Mouse (Mus musculus): ENCODE measurements at regions not wholly inside any gene's neighbourhood (a gene's known extent, or its start where the extent isn't known, plus 50 kb on each side); places are given as distances from the start of the nearest gene placed in this dataset.

DNA sequence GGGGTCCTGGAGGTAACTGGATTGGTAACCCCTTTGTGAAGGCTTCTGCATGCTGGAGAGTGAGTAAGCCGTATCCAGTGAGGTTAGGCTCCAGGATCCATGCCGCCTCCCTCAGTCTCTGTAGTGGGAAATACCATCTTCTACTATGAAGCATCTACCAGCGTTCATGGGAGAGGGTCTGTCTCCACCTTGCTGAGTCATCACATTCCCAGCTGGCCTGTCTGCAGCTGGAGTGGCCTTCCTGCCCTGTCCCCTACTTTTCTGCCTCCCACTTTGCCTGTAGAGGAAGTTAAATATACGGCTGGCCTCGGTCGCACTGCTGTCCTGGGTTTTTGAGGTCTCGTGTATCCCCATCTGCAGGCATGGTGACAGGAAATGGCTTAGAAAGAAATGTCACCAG is 78.0 kb upstream of the Sec14l1 start:
- no peak for DNase-seq (ENCODE audit: extremely low spot score, low spot score)

DNA sequence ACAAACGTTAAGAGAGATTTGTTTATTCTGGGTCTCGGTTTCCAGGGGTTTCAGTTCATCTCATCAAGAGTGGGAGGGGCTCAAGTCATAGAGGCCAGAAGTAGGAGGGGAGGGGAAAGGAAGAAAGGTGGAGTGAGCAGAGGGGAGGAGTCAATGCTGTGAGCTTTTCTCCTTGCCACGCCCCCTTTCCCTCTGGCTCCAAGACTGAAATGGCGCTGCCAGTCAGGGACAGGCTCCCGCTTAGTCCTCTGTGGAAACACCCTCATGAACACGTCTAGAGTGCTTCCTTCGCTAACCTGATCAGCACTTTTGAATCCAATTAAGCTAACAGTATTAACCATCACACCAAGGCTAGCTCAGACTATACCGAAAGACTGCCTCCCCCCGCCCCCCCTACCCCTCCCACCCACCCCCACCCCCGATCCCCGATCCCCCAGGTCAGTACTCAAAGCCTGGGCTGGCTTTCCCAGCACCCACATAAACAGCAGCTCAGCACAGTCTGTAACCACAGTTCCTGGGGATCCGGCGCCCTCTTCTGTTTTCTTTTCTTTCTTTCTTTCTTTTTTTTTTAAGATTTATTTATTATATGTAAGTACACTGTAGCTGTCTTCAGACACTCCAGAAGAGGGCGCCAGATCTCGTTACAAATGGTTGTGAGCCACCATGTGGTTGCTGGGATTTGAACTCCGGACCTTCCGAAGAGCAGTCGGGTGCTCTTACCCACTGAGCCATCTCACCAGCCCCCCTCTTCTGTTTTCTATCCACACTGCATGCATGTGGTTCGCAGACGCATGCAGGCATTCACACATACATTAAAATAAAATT is 76.5 kb upstream of the Sec14l1 start:
- DNase-seq (ENCODE audit: extremely low spot score, low spot score) = no peak

DNA sequence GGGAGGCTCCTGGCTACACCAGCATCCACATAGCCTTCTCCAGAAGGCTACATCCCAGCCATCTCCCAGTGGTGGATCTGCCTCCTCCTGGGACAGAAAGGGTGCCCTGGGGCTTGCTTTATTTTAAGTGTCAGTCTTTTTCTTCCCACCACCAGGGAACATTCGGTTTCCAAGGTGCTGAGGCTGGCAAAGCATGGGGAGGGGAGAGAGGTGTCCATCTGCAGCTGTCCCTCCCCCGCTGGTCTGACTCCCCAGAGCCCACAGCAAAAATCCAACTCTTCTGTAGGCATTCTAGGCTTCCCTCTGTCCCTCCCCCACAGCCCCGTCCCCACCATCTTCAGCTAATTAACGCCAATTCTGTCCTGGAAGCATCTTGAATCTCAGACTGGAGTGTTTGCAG is 74.1 kb upstream of the Sec14l1 start:
- DNase-seq (ENCODE audit: extremely low spot score, low spot score) = no peak

DNA sequence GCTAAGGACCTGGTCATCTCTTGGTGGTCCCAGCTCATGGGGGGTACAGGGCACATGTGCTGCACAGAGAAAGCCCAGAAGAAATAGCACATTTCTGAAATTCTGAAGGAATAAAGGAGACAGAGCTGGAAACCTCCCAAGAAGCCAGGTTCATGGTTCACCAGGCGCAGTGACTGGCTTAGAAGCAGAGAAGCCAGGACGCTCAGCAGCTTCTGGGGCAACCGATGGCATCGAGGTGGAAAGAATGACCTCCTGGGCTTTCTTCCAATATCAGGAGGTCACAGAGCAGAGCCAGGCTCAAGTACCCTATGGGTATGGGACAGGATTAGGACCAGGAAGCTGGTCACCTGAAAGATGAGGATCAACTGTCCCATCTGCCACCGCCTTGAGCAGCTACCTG is 72.6 kb upstream of the Sec14l1 start:
- DNase-seq (ENCODE audit: extremely low spot score, low spot score) = no peak

DNA sequence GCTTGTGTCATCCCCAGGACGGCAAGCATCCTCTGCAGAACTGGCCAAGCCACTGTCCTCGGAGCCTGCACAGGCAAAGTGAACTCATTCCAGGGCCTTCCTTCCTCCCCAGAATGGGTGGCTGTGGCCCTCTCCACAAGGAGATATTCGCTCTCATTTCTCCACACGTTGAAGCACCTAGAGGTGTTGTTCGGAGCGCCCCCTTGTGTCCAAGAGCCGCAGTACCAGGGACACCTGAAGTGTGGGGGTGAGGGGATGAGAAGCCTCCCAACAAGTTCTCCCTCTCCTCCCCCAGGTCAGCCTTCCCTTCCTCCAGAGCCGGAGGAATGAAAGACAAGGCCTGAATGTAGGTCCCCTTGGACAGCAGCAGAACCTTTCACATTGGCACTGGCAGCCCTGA is 71.4 kb upstream of the Sec14l1 start:
- peak; percentile 78 for DNase-seq (ENCODE audit: extremely low spot score, low spot score)

DNA sequence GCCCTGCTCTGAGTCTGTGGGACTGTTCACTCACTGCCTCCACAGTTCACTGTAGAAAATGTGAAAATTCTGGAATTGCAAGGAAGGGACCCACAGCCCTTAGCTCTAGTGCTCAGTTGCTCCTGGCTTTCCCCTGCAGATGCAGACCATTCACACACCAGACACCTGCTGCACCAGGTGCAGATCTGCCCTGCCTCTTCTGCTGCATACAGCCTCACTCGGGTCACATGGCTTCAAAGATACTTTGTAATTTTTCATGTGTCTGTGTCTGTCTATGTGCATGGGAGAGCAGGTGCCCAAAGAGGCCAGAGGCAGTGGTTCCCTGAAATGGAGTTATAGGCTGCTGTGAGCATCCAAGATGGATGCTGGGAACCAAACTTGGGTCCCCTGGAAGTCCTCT is 70.2 kb upstream of the Sec14l1 start:
- DNase-seq (ENCODE audit: extremely low spot score, low spot score) = no peak

DNA sequence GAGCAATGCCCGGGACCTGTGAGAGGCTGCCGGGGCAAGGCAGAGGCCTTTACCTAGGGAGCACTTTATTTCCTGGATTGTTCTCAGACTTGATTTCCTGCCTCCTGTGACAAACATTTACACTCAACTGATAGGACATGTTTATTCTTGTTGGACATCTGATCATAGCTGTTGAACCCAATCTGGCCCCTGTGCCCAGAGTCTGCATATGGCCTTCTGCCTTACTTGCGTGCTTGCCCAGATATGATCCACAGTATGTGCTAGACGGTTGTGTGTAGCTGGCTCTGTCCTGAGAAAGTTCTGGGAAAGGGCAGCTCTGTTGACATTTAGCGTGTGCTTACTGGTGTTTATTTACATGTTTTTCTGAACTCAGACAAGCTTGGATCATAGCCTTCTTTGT is 68.3 kb upstream of the Sec14l1 start:
- DNase-seq (ENCODE audit: extremely low spot score, low spot score) = no peak

DNA sequence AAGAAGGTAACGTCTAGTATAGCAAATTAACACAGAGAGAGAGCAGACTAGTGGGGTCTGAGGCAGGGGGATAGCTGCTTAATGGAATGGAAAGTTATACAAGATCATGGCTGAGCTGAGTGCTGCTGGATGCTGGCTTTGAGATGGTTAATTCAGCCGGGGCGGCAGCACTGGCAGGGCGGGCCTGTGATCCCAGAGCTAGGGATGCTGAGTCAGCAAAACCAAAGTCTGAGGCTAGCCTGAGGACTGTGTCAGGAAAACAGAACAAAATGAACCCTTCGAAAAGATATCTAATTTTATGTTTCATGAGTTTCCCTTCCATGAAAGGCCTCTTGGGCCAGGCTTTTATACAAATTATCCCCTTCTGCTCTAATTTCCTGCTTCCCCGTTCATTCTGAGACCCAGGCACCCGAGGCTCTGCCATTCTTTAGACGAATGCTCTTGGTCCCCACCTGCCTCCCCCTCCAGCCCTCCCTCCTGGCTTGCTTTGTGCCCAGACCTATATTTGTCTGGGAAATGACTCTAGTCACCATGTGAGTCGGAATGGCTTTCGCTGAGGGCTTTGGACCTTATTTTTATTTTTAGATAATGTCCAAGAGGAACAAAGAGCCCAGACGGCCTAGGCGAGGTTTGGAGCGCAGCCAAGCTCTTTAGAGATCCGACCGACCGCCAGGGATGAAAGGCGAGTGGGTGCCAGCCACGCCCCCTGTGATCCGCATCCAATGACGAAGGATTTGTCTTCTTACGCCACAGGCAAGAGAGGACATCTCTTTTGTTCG is 67.6 kb upstream of the Sec14l1 start:
- no peak for DNase-seq (ENCODE audit: extremely low spot score, low spot score)

DNA sequence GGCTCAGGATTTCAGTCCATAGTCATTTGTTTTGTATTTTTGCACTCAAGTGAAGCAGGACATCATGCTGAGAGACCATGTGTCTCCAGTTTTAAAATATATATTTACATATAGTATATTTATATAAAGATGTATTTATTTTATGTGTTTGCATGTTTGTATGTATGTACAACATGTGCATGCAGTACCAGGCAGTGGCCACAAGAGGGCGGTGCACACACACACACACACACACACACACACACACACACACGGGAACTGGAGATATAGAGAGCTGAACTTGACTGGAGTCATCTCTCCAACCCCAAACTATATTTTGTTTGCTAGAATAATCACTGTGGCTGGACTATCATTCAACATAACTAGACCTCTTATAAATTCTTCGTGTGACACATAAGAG is 66.1 kb upstream of the Sec14l1 start:
- no peak for DNase-seq (ENCODE audit: extremely low spot score, low spot score)

DNA sequence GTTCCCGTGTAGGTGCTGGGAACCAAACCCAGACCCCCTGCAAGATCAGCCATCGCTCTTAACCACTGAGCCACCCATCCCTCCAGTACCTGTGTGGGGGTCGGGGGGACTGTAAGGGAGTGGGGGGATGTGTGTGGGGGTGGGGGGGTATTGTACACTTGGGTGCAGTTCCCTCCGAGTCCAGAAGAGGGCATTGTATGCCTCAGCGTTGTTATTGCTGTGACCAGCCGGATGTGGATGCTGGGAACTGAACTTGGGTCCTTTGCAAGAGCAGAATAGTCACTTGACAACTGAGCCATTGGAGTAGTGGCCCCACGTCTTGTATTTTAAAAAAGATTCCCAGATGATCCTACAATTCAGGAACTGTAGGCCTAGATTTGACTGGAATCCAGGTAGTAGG is 64.2 kb upstream of the Sec14l1 start:
- no peak for DNase-seq (ENCODE audit: extremely low spot score, low spot score)

DNA sequence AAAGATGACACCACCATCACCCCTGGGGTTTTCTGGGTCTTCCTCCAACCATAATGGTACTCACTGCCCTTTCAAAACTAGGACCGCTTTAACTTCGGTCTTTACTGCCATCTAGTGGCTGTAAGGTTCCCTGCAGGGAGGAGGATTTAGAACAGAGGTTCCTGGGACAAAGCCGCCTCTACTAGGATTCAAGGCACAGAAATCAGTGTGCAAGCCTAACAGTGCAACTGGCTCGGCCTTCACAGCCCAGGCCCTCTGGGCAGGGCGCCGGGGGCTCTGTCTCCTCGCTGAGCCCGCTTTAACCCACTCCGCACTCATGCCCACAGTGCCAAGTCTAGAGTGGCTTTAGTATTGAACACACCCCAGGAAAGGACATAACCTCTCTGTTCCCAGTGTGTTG is 58.0 kb upstream of the Sec14l1 start:
- DNase-seq (ENCODE audit: extremely low spot score, low spot score) = peak; percentile 81

DNA sequence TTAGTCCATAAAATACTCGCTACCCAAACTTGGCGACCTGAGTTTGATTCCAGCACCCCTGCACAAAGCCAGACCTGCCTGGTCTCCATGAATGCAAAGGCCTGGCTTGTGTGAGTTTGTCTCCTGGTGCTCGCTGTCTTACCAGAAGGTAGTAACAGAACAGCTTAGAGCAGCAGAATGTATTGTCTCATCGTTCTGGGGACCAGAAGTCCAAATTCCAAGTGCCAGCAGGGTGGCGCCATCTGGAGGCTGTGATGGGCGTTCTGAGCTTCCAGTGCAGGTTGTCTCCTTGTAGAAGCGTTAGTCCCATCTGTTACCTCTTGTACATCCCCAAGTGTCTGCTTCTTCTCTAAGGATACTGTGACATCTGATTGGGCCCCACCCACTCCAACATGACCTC is 57.5 kb upstream of the Sec14l1 start:
- peak; percentile 59 for DNase-seq (ENCODE audit: extremely low spot score, low spot score)

DNA sequence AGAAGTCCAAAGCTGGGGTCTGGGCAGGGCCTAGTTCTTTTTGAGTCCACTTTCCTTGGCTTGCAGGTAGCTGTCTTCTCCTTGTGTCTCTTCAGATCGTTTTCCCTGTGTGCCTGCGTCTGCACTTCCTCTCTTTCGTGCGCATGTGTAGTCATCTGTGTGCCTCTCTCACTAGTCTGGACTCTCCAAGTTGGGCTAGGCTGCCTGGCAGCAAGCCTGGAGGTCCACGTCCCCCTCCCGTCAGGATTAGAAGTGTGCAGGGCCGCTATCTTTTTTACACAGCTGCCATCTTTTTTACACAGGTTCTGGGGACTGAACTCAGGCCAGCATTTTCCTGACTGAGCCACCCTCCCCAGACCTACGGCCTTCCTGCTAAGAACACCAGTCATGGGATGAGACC is 55.8 kb upstream of the Sec14l1 start:
- DNase-seq (ENCODE audit: extremely low spot score, low spot score) = no peak

DNA sequence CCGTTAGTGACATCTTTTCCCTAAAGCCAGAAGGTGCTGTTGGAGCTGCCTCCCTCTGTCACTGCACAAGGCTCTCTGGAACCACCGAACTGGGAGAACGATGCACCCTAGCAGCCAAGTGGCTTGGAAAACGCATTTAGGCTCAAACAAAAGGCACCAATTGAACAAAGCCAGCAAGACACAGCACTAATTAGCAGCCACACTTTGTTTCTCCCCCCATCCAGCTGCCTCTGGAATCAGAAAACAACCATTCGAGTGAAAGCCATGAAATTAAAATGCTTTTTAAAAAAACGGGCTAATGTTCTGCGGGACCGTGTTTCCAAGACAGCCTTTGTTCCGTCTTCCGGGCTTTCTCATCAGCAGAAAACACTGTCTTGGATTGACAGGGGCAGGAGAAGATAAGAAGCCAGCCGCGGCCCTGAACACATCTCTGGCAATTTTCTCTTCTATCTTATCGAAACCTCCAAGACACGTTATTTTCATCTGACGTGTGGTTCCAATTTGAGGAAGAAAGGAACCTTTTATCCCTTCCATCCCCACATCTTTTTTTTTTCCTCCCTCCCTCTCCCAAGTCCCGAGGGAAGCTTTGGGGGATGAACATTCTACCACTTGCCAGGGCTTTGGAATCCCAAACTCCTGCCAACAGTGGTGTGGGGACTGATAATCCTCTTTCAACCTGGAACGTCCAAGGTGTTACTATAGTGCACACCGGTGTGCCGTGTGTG is 54.8 kb upstream of the Sec14l1 start:
- DNase-seq (ENCODE audit: extremely low spot score, low spot score) = no peak

DNA sequence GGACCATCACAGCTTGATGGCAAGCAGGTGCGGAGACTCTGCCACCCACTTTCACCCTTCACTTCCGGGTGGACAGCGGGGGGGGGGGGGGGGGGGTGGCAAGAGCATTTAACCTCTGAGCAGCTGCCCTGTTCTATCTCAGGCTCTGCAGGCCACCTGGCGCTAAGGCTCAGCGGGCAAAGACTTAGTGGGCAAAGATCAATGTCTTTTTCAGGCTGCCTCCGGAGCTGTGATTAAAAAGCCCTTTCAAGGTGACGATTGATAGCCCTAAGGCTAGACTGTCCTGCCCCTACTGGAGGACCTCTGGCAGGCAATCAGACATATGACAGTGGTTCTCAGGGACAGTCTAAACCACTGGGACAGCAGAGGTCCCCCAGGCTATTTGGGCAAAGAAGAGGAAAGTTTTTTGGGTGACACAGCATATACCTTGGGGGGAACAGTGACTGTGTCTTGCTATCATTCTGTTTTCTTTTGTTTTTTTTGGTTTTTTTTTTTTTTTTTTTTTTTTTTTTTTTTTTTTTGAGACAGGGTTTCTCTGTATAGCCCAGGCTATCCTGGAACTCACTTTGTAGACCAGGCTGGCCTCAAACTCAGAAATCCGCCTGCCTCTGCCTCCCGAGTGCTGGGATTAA is 54.1 kb upstream of the Sec14l1 start:
- DNase-seq (ENCODE audit: extremely low spot score, low spot score) = peak; percentile 53

DNA sequence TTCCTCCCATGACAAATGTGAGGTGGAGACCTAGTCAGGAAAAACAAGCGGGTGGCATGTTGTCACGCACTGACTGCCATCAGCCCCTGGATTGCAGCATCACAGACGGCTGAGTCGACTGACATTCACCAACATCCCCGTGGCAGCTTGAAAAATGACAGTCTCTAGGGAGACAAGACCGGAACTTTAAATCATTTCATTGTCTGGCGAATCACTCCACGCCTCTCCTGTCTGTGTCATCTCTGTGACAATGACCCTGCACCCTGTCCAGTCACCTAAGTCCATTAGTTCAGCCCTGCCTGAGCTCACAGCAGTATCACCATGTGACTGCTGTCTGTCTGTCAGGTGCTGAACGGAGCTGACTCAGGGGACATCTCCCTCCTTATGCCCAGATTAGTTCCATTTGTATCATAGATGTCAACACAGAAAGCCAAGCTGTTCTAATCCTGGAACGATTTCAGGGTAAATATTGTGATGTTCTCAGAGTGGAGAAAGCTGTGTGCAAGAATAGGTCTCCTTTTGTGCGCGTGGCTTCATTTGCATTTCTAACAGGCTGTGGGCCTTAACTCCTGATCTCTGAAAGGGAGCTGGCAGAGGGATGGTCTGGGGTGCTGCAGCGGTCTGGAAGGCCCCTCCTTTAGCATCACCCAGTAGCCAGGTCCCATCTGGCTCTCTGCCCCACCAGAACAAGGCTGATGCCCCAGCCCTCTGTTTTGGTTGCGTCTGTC is 52.0 kb upstream of the Sec14l1 start:
- no peak for DNase-seq (ENCODE audit: extremely low spot score, low spot score)
